ENCODE assay signal across 21 mouse cellular contexts in genomic region chr9:122631793-122632192, GRCm38 (mm10).
"Had no signal": no experiment of that assay in that cellular context is flagged by ENCODE, and none has a peak within 500 bp of the region (broad histone marks: within the 10 kb centered on the region; RNA-seq: fewer than 3 reads in every experiment).

No protein-coding gene starts in this region.

- ATAC-seq: midbrain, embryonic 13.5 days had no signal

- H3K9me3 ChIP-seq: liver, embryonic 15.5 days; lung, embryonic 15.5 days; megakaryocyte, embryonic 14.5 days; midbrain, embryonic 10.5 days; midbrain, embryonic 13.5 days; stomach, embryonic 15.5 days had no signal

- DNase-seq: kidney, adult 18-20 months; kidney, adult 9 months; kidney, postnatal 14 days; kidney, postnatal 4 days; layer of hippocampus, adult 9-11 months; layer of hippocampus, postnatal 36 days; lung, adult 18-20 months; lung, postnatal 10 days; lung, postnatal 36 days; right cerebral cortex, adult 18-20 months; right cerebral cortex, postnatal 25 days; spleen, adult 18-20 months; thymus, postnatal 36 days had no signal

- H3K36me3 ChIP-seq: liver, embryonic 15.5 days; lung, embryonic 15.5 days; midbrain, embryonic 10.5 days; midbrain, embryonic 13.5 days; stomach, embryonic 15.5 days had no signal

- H3K4me1 ChIP-seq: liver, embryonic 15.5 days; lung, embryonic 15.5 days; megakaryocyte, embryonic 14.5 days had no signal

- H3K27ac ChIP-seq: left cerebral cortex, adult 2 months; liver, embryonic 15.5 days; lung, embryonic 15.5 days; midbrain, embryonic 10.5 days; midbrain, embryonic 13.5 days; stomach, embryonic 15.5 days had no signal

- H3K4me2 ChIP-seq: liver, embryonic 11.5 days; liver, embryonic 15.5 days; lung, embryonic 15.5 days; midbrain, embryonic 13.5 days; stomach, embryonic 15.5 days had no signal

- H3K4me3 ChIP-seq: left cerebral cortex, adult 2 months; liver, embryonic 15.5 days; lung, embryonic 15.5 days; megakaryocyte, embryonic 14.5 days; midbrain, embryonic 10.5 days; midbrain, embryonic 13.5 days; stomach, embryonic 15.5 days had no signal

- H3K27me3 ChIP-seq: lung, embryonic 15.5 days; stomach, embryonic 15.5 days had no signal

- H3K9ac ChIP-seq: liver, embryonic 15.5 days; lung, embryonic 15.5 days; midbrain, embryonic 13.5 days; stomach, embryonic 15.5 days had no signal
